Mouse (Mus musculus) bone marrow, adult 2 months (tissue): Measurements from ENCODE around the gene Ptp4a2.

ENCODE experiments used
- CTCF ChIP-seq: fragments of 200-500 bp; IDR thresholded peaks from 2 replicates; pipeline ENCODE4 v1.5.1; 2011; ENCODE audit warnings: low read length, control low read depth; ENCODE audit not compliant: control insufficient read depth, insufficient read depth
- POLR2A ChIP-seq: fragments of 200-500 bp; IDR thresholded peaks from 2 replicates; pipeline ENCODE4 v1.6.1; 2011; ENCODE audit warnings: low read depth, mild to moderate bottlenecking, control low read depth, low read length, borderline replicate concordance; ENCODE audit not compliant: control insufficient read depth

- TF ChIP-seq CTCF (no peak), POLR2A (no peak)
These were observed 11.3 kb downstream of the Ptp4a2 start for GRCm38 (mm10) chr4:129822324-129822723.
